Mouse (Mus musculus) neural tube, embryonic 14.5 days (tissue): ENCODE data around the gene Btbd10. TPM values are rescaled to one million over a fixed set of nuclear protein-coding genes. Genes with fewer than 3 reads are reported as not detected.

Source experiments
- ATAC-seq: fragments of 200-750 bp; cut with Nextera tagmentation; 2 replicates; pipeline ENCODE4 v1.8.0; 2017; ENCODE audit warnings: low read depth, mild to moderate bottlenecking, moderate TSS enrichment, moderate library complexity
- H3K27ac ChIP-seq: fragments of 300-500 bp; sonication (generic); 2 replicates; pipeline ENCODE4 v1.5.1; 2014; ENCODE audit warnings: low read depth, mild to moderate bottlenecking, control low read depth, low read length, moderate library complexity, mixed read lengths
- H3K27me3 ChIP-seq: fragments of 300-500 bp; sonication (generic); 2 replicates; pipeline ENCODE4 v1.6.1; 2014; ENCODE audit warnings: low read length; ENCODE audit not compliant: control insufficient read depth, insufficient read depth
- H3K36me3 ChIP-seq: fragments of 300-500 bp; sonication (generic); 2 replicates; pipeline ENCODE4 v1.6.1; 2014; ENCODE audit warnings: low read length, mixed read lengths; ENCODE audit not compliant: control insufficient read depth, insufficient read depth
- H3K4me1 ChIP-seq: fragments of 300-500 bp; sonication (generic); 2 replicates; pipeline ENCODE4 v1.6.1; 2014; ENCODE audit warnings: low read length; ENCODE audit not compliant: control insufficient read depth, insufficient read depth
- H3K4me2 ChIP-seq: fragments of 300-500 bp; sonication (generic); 2 replicates; pipeline ENCODE4 v1.6.1; 2014; ENCODE audit warnings: mild to moderate bottlenecking, low read depth, low read length, control low read depth
- H3K4me3 ChIP-seq: fragments of 300-500 bp; sonication (generic); 2 replicates; pipeline ENCODE4 v1.5.1; 2014; ENCODE audit warnings: low read depth, low read length, control low read depth, mixed read lengths
- H3K9ac ChIP-seq: fragments of 300-500 bp; sonication (generic); replicated peaks from 2 replicates; pipeline ENCODE4 v1.6.1; 2014; ENCODE audit warnings: low read depth, mild to moderate bottlenecking, control low read depth, low read length, mixed read lengths
- H3K9me3 ChIP-seq: fragments of 300-500 bp; sonication (generic); 2 replicates; pipeline ENCODE4 v1.6.1; 2016; ENCODE audit warnings: low read length; ENCODE audit not compliant: control insufficient read depth
- WGBS: fragments of 180-500 bp; shearing (Covaris S2); extraction: QIAGEN DNeasy Blood & Tissue Kit; methylation state at CpG from one replicate; pipeline ENCODE4 v1.1.7; 2014; 5-methylcytosine and 5-hydroxymethylcytosine counted together
- polyA plus RNA-seq: library from polyadenylated mRNA; unstranded; fragments of >200 nt; fragmentation: Nextera tagmentation; extraction: Ambion mirVana; gene quantifications from 2 replicates; pipeline ENCODE4 v1.2.1, GENCODE M21; 2014

Gene Btbd10
- polyA plus RNA-seq, 1 experiment from 2014 or later: 88.3 TPM

- Histone ChIP-seq H3K27me3 (no peaks in the 10 kb centered on the region), H3K36me3 (no peaks in the 10 kb centered on the region), H3K4me3 (no peak overlapping the region), H3K9ac (no peak overlapping the region), H3K4me2 (no peak overlapping the region), H3K27ac (no peak overlapping the region), H3K4me1 (peaks cover 9% of the 10 kb centered on the region), H3K9me3 (no peaks in the 10 kb centered on the region)
- WGBS: 92% methylated on average over 1 of the region's 1 CpGs
- no peak for ATAC-seq
Observed at GRCm38 (mm10) chr7:113372682-113373081, 3.5 kb upstream of the Btbd10 start.

- Histone ChIP-seq H3K9ac (peak overlapping the region; percentile 94), H3K9me3 (no peaks in the 10 kb centered on the region), H3K27me3 (no peaks in the 10 kb centered on the region), H3K36me3 (no peaks in the 10 kb centered on the region), H3K27ac (peak overlapping the region; percentile 87), H3K4me1 (peaks cover 12% of the 10 kb centered on the region), H3K4me2 (peak overlapping the region; percentile 78), H3K4me3 (peak overlapping the region; percentile 89)
- under 1% methylated on average over 44 of the region's 44 CpGs for WGBS
- peak; percentile 74 for ATAC-seq
Observed at GRCm38 (mm10) chr7:113369620-113370340, 588 bp upstream of the Btbd10 start.

GRCm38 (mm10) chr7:113367440-113367839 is 1.8 kb downstream of the Btbd10 start:
- no peaks in the 10 kb centered on the region for H3K9me3 ChIP-seq
- peaks cover 12% of the 10 kb centered on the region for H3K4me1 ChIP-seq
- no peak overlapping the region for H3K4me3 ChIP-seq
- WGBS: 66% methylated on average over 4 of the region's 4 CpGs
- H3K4me2 ChIP-seq: 0 out of 2 replicates have a peak overlapping the region, but pooled peaks have one; percentile 78
- H3K36me3 ChIP-seq: no peaks in the 10 kb centered on the region
- no peak overlapping the region for H3K27ac ChIP-seq
- no peak for ATAC-seq
- H3K9ac ChIP-seq: no peak overlapping the region
- H3K27me3 ChIP-seq: no peaks in the 10 kb centered on the region

GRCm38 (mm10) chr7:113349089-113349488 is 20.1 kb downstream of the Btbd10 start:
- no peak overlapping the region for H3K4me3 ChIP-seq
- WGBS: 94% methylated on average over 1 of the region's 1 CpGs
- ATAC-seq: no peak
- no peaks in the 10 kb centered on the region for H3K27me3 ChIP-seq
- H3K4me1 ChIP-seq: no peaks in the 10 kb centered on the region
- no peak overlapping the region for H3K4me2 ChIP-seq
- no peak overlapping the region for H3K9ac ChIP-seq
- no peaks in the 10 kb centered on the region for H3K9me3 ChIP-seq
- H3K36me3 ChIP-seq: no peaks in the 10 kb centered on the region
- H3K27ac ChIP-seq: no peak overlapping the region

GRCm38 (mm10) chr7:113347694-113348093 is 21.5 kb downstream of the Btbd10 start:
- Histone ChIP-seq H3K9me3 (no peaks in the 10 kb centered on the region), H3K4me3 (no peak overlapping the region), H3K9ac (no peak overlapping the region), H3K27ac (no peak overlapping the region), H3K4me2 (no peak overlapping the region), H3K36me3 (no peaks in the 10 kb centered on the region), H3K4me1 (no peaks in the 10 kb centered on the region), H3K27me3 (no peaks in the 10 kb centered on the region)
- 90% methylated on average over 2 of the region's 2 CpGs for WGBS
- no peak for ATAC-seq

GRCm38 (mm10) chr7:113347271-113347670 is 21.9 kb downstream of the Btbd10 start:
- Histone ChIP-seq H3K9me3 (no peaks in the 10 kb centered on the region), H3K4me3 (no peak overlapping the region; the same call in 1 of the 2 replicates), H3K4me2 (peak overlapping the region; percentile 32), H3K27me3 (no peaks in the 10 kb centered on the region), H3K4me1 (no peaks in the 10 kb centered on the region), H3K27ac (peak overlapping the region; percentile 57; the same call in 1 of the 2 replicates), H3K36me3 (no peaks in the 10 kb centered on the region), H3K9ac (no peak overlapping the region; the same call in 1 of the 2 replicates)
- peak; percentile 72; the same call in 1 of the 2 replicates for ATAC-seq
- WGBS: 24% methylated on average over 4 of the region's 4 CpGs

- no peak overlapping the region for H3K4me2 ChIP-seq
- no peak overlapping the region for H3K4me3 ChIP-seq
- no peaks in the 10 kb centered on the region for H3K36me3 ChIP-seq
- WGBS: 91% methylated on average over 8 of the region's 8 CpGs
- no peaks in the 10 kb centered on the region for H3K4me1 ChIP-seq
- H3K9ac ChIP-seq: no peak overlapping the region
- H3K9me3 ChIP-seq: no peaks in the 10 kb centered on the region
- ATAC-seq: no peak
- H3K27me3 ChIP-seq: no peaks in the 10 kb centered on the region
- H3K27ac ChIP-seq: no peak overlapping the region
Observed at GRCm38 (mm10) chr7:113335250-113335649, 33.9 kb downstream of the Btbd10 start.

- Histone ChIP-seq H3K4me1 (no peaks in the 10 kb centered on the region), H3K4me3 (no peak overlapping the region), H3K27me3 (no peaks in the 10 kb centered on the region), H3K36me3 (no peaks in the 10 kb centered on the region), H3K9ac (no peak overlapping the region), H3K9me3 (no peaks in the 10 kb centered on the region), H3K4me2 (no peak overlapping the region), H3K27ac (no peak overlapping the region)
- ATAC-seq: no peak
Observed at GRCm38 (mm10) chr7:113334036-113334435, 35.2 kb downstream of the Btbd10 start.

- no peaks in the 10 kb centered on the region for H3K4me1 ChIP-seq
- no peak for ATAC-seq
- H3K4me2 ChIP-seq: no peak overlapping the region
- no peaks in the 10 kb centered on the region for H3K9me3 ChIP-seq
- no peak overlapping the region for H3K4me3 ChIP-seq
- peaks cover 14% of the 10 kb centered on the region for H3K36me3 ChIP-seq
- no peaks in the 10 kb centered on the region for H3K27me3 ChIP-seq
- H3K9ac ChIP-seq: no peak overlapping the region
- H3K27ac ChIP-seq: no peak overlapping the region
- 85% methylated on average over 1 of the region's 1 CpGs for WGBS
Observed at GRCm38 (mm10) chr7:113320128-113320527, 49.1 kb downstream of the Btbd10 start.
